Mouse (Mus musculus) limb, embryonic 14.5 days (tissue): Measurements from ENCODE around the gene Psen1. TPM values are rescaled to one million over a fixed set of nuclear protein-coding genes. Genes with fewer than 3 reads are reported as not detected.

ENCODE experiments used
- ATAC-seq: fragments of 200-750 bp; cut with Nextera tagmentation; 2 replicates; pipeline ENCODE4 v1.8.0; 2017; ENCODE audit warnings: low read depth, moderate number of reproducible peaks, moderate TSS enrichment; ENCODE audit not compliant: low FRiP score
- DNase-seq: peaks from one replicate; pipeline ENCODE4 v3.0.0-alpha.2; 2015; ENCODE audit warnings: low spot score
- H3K27ac ChIP-seq: fragments of 300-500 bp; sonication (generic); replicated peaks from 2 replicates; pipeline ENCODE4 v1.5.1; 2014; ENCODE audit warnings: low read depth, mild to moderate bottlenecking, low read length, moderate library complexity, mixed read lengths
- H3K27me3 ChIP-seq: fragments of 300-500 bp; sonication (generic); 2 replicates; pipeline ENCODE4 v1.6.1; 2014; ENCODE audit warnings: low read length, mixed read lengths; ENCODE audit not compliant: control insufficient read depth, insufficient read depth
- H3K36me3 ChIP-seq: fragments of 300-500 bp; sonication (generic); 2 replicates; pipeline ENCODE4 v1.6.1; 2014; ENCODE audit warnings: mild to moderate bottlenecking, low read length, moderate library complexity, mixed read lengths; ENCODE audit not compliant: control insufficient read depth, insufficient read depth
- H3K4me1 ChIP-seq: fragments of 300-500 bp; sonication (generic); 2 replicates; pipeline ENCODE4 v1.6.1; 2014; ENCODE audit warnings: antibody characterized with exemption, low read length, mixed read lengths; ENCODE audit not compliant: control insufficient read depth, insufficient read depth
- H3K4me2 ChIP-seq: fragments of 300-500 bp; sonication (generic); replicated peaks from 2 replicates; pipeline ENCODE4 v1.6.1; 2014; ENCODE audit warnings: low read depth, mild to moderate bottlenecking, low read length, moderate library complexity; ENCODE audit not compliant: severe bottlenecking
- H3K4me3 ChIP-seq: fragments of 300-500 bp; sonication (generic); replicated peaks from 2 replicates; pipeline ENCODE4 v1.5.1; 2014; ENCODE audit warnings: low read length
- H3K9ac ChIP-seq: fragments of 300-500 bp; sonication (generic); 2 replicates; pipeline ENCODE4 v1.6.1; 2014; ENCODE audit warnings: mild to moderate bottlenecking, low read depth, low read length, moderate library complexity; ENCODE audit not compliant: severe bottlenecking
- H3K9me3 ChIP-seq: fragments of 300-500 bp; sonication (generic); 2 replicates; pipeline ENCODE4 v1.6.1; 2016; ENCODE audit warnings: low read length; ENCODE audit not compliant: control insufficient read depth
- POLR2A ChIP-seq: fragments of 200-500 bp; IDR thresholded peaks from 2 replicates; pipeline ENCODE4 v1.8.0; 2012; ENCODE audit warnings: inconsistent platforms, mild to moderate bottlenecking, moderate library complexity, borderline replicate concordance; ENCODE audit not compliant: insufficient read depth, insufficient read length; ENCODE audit errors: extremely low read depth
- WGBS: fragments of 180-500 bp; shearing (Covaris S2); extraction: QIAGEN DNeasy Blood & Tissue Kit; methylation state at CpG from one replicate; pipeline ENCODE4 v1.1.7; 2014; 5-methylcytosine and 5-hydroxymethylcytosine counted together
- polyA plus RNA-seq, 2 experiments: library from polyadenylated mRNA; depleted of rRNA in 1 of 2; stranded (reverse) in 1 of 2; unstranded in 1 of 2; fragments of >200 nt; fragmentation: Nextera tagmentation in 1 of 2; extraction: Ambion mirVana in 1 of 2; gene quantifications; 2 replicates each; pipeline versions ENCODE4 v1.2.1 to v1.2.3; 2012 to 2014

The Psen1 gene
- polyA plus RNA-seq, 2 experiments = 33.1 to 79.3 TPM

GRCm38 (mm10) chr12:83765965-83766603 is 78.1 kb downstream of the Psen1 start:
- no peak overlapping the region for H3K9ac ChIP-seq
- DNase-seq = peak; percentile 47

GRCm38 (mm10) chr12:83767833-83768232 is 79.9 kb downstream of the Psen1 start:
- no peak for TF ChIP-seq POLR2A
- 55% methylated on average over 9 of the region's 9 CpGs for WGBS
- Histone ChIP-seq H3K9me3 (no peaks in the 10 kb centered on the region), H3K27ac (no peak overlapping the region), H3K36me3 (no peaks in the 10 kb centered on the region), H3K27me3 (no peaks in the 10 kb centered on the region), H3K4me3 (no peak overlapping the region), H3K4me1 (peaks cover 42% of the 10 kb centered on the region), H3K4me2 (no peak overlapping the region), H3K9ac (no peak overlapping the region)
- DNase-seq (no peak), ATAC-seq (no peak)

More at GRCm38 (mm10) chr12:83765965-83766603, 78.1 kb downstream of the Psen1 start:
- no peak for ATAC-seq
- H3K27ac ChIP-seq = no peak overlapping the region
- no peak for TF ChIP-seq POLR2A
- no peaks in the 10 kb centered on the region for H3K9me3 ChIP-seq
- no peak overlapping the region for H3K4me3 ChIP-seq
- 44% methylated on average over 13 of the region's 13 CpGs for WGBS
- no peak overlapping the region for H3K4me2 ChIP-seq
- H3K36me3 ChIP-seq = no peaks in the 10 kb centered on the region
- peaks cover 46% of the 10 kb centered on the region for H3K4me1 ChIP-seq
- H3K27me3 ChIP-seq = no peaks in the 10 kb centered on the region

- Histone ChIP-seq H3K36me3 (no peaks in the 10 kb centered on the region), H3K9ac (no peak overlapping the region), H3K4me3 (no peak overlapping the region), H3K4me2 (no peak overlapping the region), H3K9me3 (no peaks in the 10 kb centered on the region), H3K27me3 (no peaks in the 10 kb centered on the region), H3K27ac (no peak overlapping the region), H3K4me1 (peaks cover 37% of the 10 kb centered on the region)
- WGBS = 37% methylated on average over 14 of the region's 14 CpGs
- ATAC-seq = no peak
- TF ChIP-seq POLR2A = no peak
- no peak for DNase-seq
These were observed 80.4 kb downstream of the Psen1 start for GRCm38 (mm10) chr12:83768235-83768899.

GRCm38 (mm10) chr12:83770418-83771256 is 82.7 kb downstream of the Psen1 start:
- Histone ChIP-seq H3K4me2 (peak overlapping the region; percentile 35), H3K27ac (no peak overlapping the region), H3K27me3 (no peaks in the 10 kb centered on the region), H3K9ac (0 out of 2 replicates have a peak overlapping the region, but pooled peaks have one; percentile 21), H3K36me3 (no peaks in the 10 kb centered on the region), H3K9me3 (no peaks in the 10 kb centered on the region), H3K4me1 (peaks cover 31% of the 10 kb centered on the region), H3K4me3 (no peak overlapping the region)
- TF ChIP-seq POLR2A = no peak
- ATAC-seq (peak; percentile 48), DNase-seq (peak; percentile 86)
- WGBS = 7% methylated on average over 25 of the region's 25 CpGs

- H3K9ac ChIP-seq = no peak overlapping the region
- H3K36me3 ChIP-seq = no peaks in the 10 kb centered on the region
- 69% methylated on average over 10 of the region's 12 CpGs for WGBS
- peaks cover under 1% of the 10 kb centered on the region for H3K4me1 ChIP-seq
- no peak for DNase-seq
- H3K27ac ChIP-seq = no peak overlapping the region
- TF ChIP-seq POLR2A = no peak
- H3K4me2 ChIP-seq = no peak overlapping the region
- no peak for ATAC-seq
- H3K4me3 ChIP-seq = no peak overlapping the region
- H3K27me3 ChIP-seq = no peaks in the 10 kb centered on the region
- no peaks in the 10 kb centered on the region for H3K9me3 ChIP-seq
These were observed 87.7 kb downstream of the Psen1 start for GRCm38 (mm10) chr12:83775621-83776020.
